Mouse (Mus musculus) olfactory bulb, adult 2 months (tissue): ENCODE results near the gene Rassf3. TPM values are rescaled to one million over a fixed set of nuclear protein-coding genes. Genes with fewer than 3 reads are reported as not detected.

ENCODE experiments used
- H3K27ac ChIP-seq: fragments of 200-500 bp; 2 replicates; pipeline ENCODE4 v1.5.1; 2012; ENCODE audit warnings: low read depth, low read length; ENCODE audit not compliant: insufficient read depth
- H3K4me1 ChIP-seq: fragments of 200-500 bp; 2 replicates; pipeline ENCODE4 v1.6.1; 2012; ENCODE audit warnings: low read length; ENCODE audit not compliant: control insufficient read depth, insufficient read depth
- H3K4me3 ChIP-seq: fragments of 200-500 bp; 2 replicates; pipeline ENCODE4 v1.5.1; 2012; ENCODE audit warnings: mild to moderate bottlenecking, low read depth, low read length, moderate library complexity; ENCODE audit not compliant: insufficient read depth
- CTCF ChIP-seq: fragments of 200-500 bp; IDR thresholded peaks from 2 replicates; pipeline ENCODE4 v1.5.1; 2012; ENCODE audit warnings: low read depth, mild to moderate bottlenecking, low read length, moderate library complexity; ENCODE audit not compliant: insufficient read depth
- POLR2A ChIP-seq: fragments of 200-500 bp; IDR thresholded peaks from 2 replicates; pipeline ENCODE4 v1.6.1; 2012; ENCODE audit warnings: mild to moderate bottlenecking, low read depth, low read length, moderate library complexity; ENCODE audit not compliant: insufficient read depth
- WGBS: fragments of 180-500 bp; shearing (Covaris S2); methylation state at CpG from one replicate; pipeline ENCODE4 v1.1.7; 2018; 5-methylcytosine and 5-hydroxymethylcytosine counted together
- polyA plus RNA-seq: library from polyadenylated mRNA; stranded (reverse); fragments of >200 nt; gene quantifications from 2 replicates; pipeline ENCODE4 v1.2.4, GENCODE M21; 2012; ENCODE audit warnings: low replicate concordance; ENCODE audit not compliant: missing spikeins, insufficient read depth, insufficient read length

Gene Rassf3
- polyA plus RNA-seq, 1 experiment = not detected

GRCm38 (mm10) chr10:121421657-121422290 lies 54.4 kb downstream of the Rassf3 start:
- TF ChIP-seq CTCF (no peak), POLR2A (no peak)
- Histone ChIP-seq H3K4me1 (peaks cover 17% of the 10 kb centered on the region), H3K27ac (no peak overlapping the region), H3K4me3 (no peak overlapping the region)
- WGBS = 94% methylated on average over 11 of the region's 11 CpGs

DNA sequence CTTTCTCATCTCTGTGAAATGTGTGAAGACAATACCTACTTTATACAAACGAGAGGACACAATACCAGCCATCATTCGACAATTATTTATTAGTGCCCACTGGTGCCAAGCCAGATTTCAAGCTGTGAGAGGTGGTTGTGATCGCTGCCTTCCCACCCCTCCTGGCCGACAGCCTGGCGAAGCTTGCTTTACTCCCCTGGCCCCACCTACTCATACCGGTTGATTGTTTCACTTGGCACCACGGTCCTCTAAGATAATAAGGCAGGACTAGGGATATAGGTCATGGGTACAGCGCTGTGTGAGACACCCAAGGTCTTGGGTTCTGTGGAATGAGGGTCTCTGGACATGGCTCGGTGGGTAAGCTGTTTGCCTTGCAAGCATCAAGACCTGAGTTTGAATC lies 55.1 kb downstream of the Rassf3 start:
- H3K4me3 ChIP-seq = no peak overlapping the region
- WGBS = 53% methylated on average over 9 of the region's 9 CpGs
- no peak overlapping the region for H3K27ac ChIP-seq
- TF ChIP-seq CTCF (no peak), POLR2A (no peak)
- peaks cover 17% of the 10 kb centered on the region for H3K4me1 ChIP-seq

DNA sequence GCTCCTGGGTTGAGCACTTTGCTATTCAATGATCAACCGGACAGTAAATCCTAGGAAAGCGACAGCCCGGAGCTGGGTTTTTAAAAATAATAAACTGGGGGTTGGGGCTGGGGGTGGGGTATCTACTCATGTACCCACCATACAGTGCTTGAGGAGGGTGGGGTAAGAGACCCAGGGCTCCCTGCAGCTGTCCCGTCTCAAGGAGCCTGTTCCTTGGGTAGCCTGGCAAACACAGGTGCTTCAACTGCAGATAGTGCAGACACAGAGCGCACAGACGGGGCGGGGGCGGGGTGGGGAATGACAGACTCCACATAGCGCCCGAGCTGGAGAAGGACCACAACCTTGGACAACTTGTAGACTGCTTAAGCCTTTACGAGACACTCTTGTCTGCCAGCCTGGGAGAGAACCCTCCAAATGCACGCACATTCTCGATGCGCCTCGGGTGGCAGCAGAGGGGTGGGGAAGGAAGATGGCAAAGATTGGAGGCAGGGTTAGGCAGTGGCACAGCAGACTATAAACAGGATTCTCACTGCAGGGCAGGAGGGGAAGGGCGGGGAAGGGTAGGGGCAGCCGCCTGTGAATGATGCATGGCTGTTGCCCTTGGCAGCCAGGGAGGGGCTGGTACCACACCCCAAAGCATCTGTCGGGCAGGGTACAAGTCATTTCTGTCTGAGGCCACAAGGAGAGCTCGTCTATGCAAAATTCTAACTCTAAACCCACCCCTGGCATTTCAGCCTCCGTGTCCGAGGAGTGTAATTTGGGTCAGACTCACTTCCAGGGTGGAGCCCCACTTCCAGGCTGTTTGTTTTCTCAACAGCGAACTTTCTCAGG lies 56.3 kb downstream of the Rassf3 start:
- Histone ChIP-seq H3K4me1 (peaks cover 17% of the 10 kb centered on the region), H3K27ac (no peak overlapping the region), H3K4me3 (no peak overlapping the region)
- WGBS = 63% methylated on average over 22 of the region's 22 CpGs
- no peak for TF ChIP-seq CTCF
- TF ChIP-seq POLR2A = no peak

- peaks cover 14% of the 10 kb centered on the region for H3K4me1 ChIP-seq
- H3K4me3 ChIP-seq = no peak overlapping the region
- H3K27ac ChIP-seq = no peak overlapping the region
- 88% methylated on average over 14 of the region's 14 CpGs for WGBS
- no peak for TF ChIP-seq POLR2A
These were observed 57.3 kb downstream of the Rassf3 start for GRCm38 (mm10) chr10:121418835-121419234.

GRCm38 (mm10) chr10:121414127-121414526 lies 62.0 kb downstream of the Rassf3 start:
- TF ChIP-seq CTCF (no peak), POLR2A (no peak)
- 94% methylated on average over 13 of the region's 13 CpGs for WGBS
- Histone ChIP-seq H3K4me1 (peaks cover 2% of the 10 kb centered on the region; the same call in 1 of the 2 replicates), H3K27ac (no peak overlapping the region), H3K4me3 (no peak overlapping the region)

DNA sequence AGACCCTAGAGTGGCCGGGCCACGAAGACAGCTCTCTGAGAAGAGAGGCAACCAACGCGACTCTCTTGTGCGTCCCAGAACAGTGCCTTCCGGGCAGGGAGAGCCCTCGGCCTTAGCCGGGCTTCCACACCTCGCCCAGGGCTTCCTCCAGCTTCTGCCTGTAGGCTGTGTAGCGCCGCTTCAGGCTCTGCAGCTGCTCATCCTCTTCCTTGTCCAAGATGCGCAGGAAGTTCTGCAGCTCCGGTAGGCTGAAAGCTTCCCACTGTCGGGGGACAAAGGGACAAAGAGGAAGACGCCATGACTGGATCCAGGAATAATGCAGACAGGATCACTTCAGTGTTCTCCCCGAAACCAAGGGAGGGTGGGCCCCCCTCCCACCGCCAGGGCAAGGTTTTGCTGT lies 63.3 kb downstream of the Rassf3 start:
- Histone ChIP-seq H3K27ac (no peak overlapping the region), H3K4me1 (peaks cover 2% of the 10 kb centered on the region; the same call in 1 of the 2 replicates), H3K4me3 (no peak overlapping the region)
- WGBS = 86% methylated on average over 17 of the region's 17 CpGs
- TF ChIP-seq CTCF (no peak), POLR2A (no peak)

GRCm38 (mm10) chr10:121411721-121412455 lies 64.3 kb downstream of the Rassf3 start:
- H3K4me1 ChIP-seq = peaks cover 2% of the 10 kb centered on the region; the same call in 1 of the 2 replicates
- 91% methylated on average over 11 of the region's 11 CpGs for WGBS
- TF ChIP-seq CTCF (no peak), POLR2A (no peak)
- H3K4me3 ChIP-seq = no peak overlapping the region
- H3K27ac ChIP-seq = no peak overlapping the region

- TF ChIP-seq POLR2A = no peak
- peak; percentile 31 for TF ChIP-seq CTCF
- peaks cover 2% of the 10 kb centered on the region; the same call in 1 of the 2 replicates for H3K4me1 ChIP-seq
- H3K27ac ChIP-seq = no peak overlapping the region
- H3K4me3 ChIP-seq = no peak overlapping the region
- WGBS = 72% methylated on average over 7 of the region's 7 CpGs
These were observed 66.4 kb downstream of the Rassf3 start for GRCm38 (mm10) chr10:121409717-121410116.

DNA sequence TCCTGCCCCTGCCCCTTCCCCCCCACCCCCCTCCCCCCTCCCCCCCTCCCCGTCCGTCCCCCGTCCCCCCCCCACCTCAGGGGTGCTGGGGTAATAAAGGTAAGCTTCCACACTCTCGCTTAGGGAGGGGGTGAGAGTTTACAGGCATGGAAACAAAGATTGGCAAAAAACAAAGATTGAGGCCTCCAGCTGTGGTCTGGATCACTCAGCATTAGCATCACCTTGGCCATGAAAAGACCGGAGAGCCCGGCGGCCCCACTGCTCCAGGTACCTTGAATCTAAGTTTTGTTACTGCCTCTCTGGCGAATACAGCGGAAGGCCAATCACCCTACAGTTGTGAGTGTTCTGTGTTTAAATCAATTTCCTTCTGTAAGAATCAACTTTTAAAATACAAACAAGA lies 72.2 kb downstream of the Rassf3 start:
- no peaks in the 10 kb centered on the region for H3K4me1 ChIP-seq
- H3K4me3 ChIP-seq = no peak overlapping the region
- no peak for TF ChIP-seq POLR2A
- TF ChIP-seq CTCF = no peak
- no peak overlapping the region for H3K27ac ChIP-seq
- WGBS = 81% methylated on average over 6 of the region's 9 CpGs
